Mouse (Mus musculus) forebrain, embryonic 13.5 days (tissue): ENCODE measurements at regions not wholly inside any gene's neighbourhood (a gene's known extent, or its start where the extent isn't known, plus 50 kb on each side); places are given as distances from the start of the nearest gene placed in this dataset.

ENCODE experiments used
- ATAC-seq: fragments of 200-750 bp; cut with Nextera tagmentation; 2 replicates; pipeline ENCODE4 v1.8.0; 2017
- H3K27ac ChIP-seq: fragments of 300-500 bp; sonication (generic); 2 replicates; pipeline ENCODE4 v1.5.1; 2015; ENCODE audit warnings: inconsistent platforms, mild to moderate bottlenecking, moderate library complexity
- H3K27me3 ChIP-seq: fragments of 300-500 bp; sonication (generic); 2 replicates; pipeline ENCODE4 v1.6.1; 2015; ENCODE audit warnings: mild to moderate bottlenecking, inconsistent platforms
- H3K36me3 ChIP-seq: fragments of 300-500 bp; sonication (generic); 2 replicates; pipeline ENCODE4 v1.6.1; 2015; ENCODE audit warnings: mild to moderate bottlenecking, inconsistent platforms; ENCODE audit not compliant: poor library complexity, severe bottlenecking
- H3K4me1 ChIP-seq: fragments of 300-500 bp; sonication (generic); 2 replicates; pipeline ENCODE4 v1.6.1; 2015; ENCODE audit warnings: inconsistent platforms
- H3K4me2 ChIP-seq: fragments of 300-500 bp; sonication (generic); 2 replicates; pipeline ENCODE4 v1.6.1; 2015; ENCODE audit warnings: inconsistent platforms, mild to moderate bottlenecking, moderate library complexity
- H3K4me3 ChIP-seq: fragments of 300-500 bp; sonication (generic); 2 replicates; pipeline ENCODE4 v1.5.1; 2015; ENCODE audit warnings: mild to moderate bottlenecking, inconsistent platforms
- H3K9ac ChIP-seq: fragments of 300-500 bp; sonication (generic); 2 replicates; pipeline ENCODE4 v1.6.1; 2015; ENCODE audit warnings: mild to moderate bottlenecking, inconsistent platforms
- H3K9me3 ChIP-seq: fragments of 300-500 bp; sonication (generic); replicated peaks from 2 replicates; pipeline ENCODE4 v1.6.1; 2016; ENCODE audit warnings: inconsistent platforms
- WGBS: fragments of 180-500 bp; shearing (Covaris S2); methylation state at CpG from one replicate; pipeline ENCODE4 v1.1.7; 2015; 5-methylcytosine and 5-hydroxymethylcytosine counted together

DNA sequence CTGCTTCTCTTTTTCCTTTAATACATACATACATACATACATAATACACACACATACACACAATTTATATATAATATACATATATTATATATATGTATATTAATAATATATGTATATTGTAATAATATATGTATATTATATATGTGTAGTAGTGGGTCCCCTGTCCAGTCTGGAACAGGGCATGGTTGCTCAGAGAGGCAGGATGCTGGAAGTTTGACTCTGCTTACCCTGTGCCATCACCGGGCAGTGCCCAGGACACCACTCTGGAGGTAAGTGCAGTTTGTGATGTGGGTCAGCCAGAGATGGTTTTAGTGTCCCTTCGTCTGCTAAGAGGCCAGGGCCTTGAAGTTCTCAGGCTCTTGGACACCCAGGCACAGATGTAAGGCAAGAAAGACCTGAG, 923.5 kb upstream of the Nrxn1 start:
- Histone ChIP-seq H3K27me3 (no peaks in the 10 kb centered on the region), H3K36me3 (no peaks in the 10 kb centered on the region), H3K27ac (no peak overlapping the region), H3K4me2 (no peak overlapping the region), H3K4me1 (no peaks in the 10 kb centered on the region), H3K9ac (no peak overlapping the region), H3K9me3 (no peaks in the 10 kb centered on the region), H3K4me3 (no peak overlapping the region)
- ATAC-seq, result no peak
- 90% methylated on average over 2 of the region's 2 CpGs for WGBS

DNA sequence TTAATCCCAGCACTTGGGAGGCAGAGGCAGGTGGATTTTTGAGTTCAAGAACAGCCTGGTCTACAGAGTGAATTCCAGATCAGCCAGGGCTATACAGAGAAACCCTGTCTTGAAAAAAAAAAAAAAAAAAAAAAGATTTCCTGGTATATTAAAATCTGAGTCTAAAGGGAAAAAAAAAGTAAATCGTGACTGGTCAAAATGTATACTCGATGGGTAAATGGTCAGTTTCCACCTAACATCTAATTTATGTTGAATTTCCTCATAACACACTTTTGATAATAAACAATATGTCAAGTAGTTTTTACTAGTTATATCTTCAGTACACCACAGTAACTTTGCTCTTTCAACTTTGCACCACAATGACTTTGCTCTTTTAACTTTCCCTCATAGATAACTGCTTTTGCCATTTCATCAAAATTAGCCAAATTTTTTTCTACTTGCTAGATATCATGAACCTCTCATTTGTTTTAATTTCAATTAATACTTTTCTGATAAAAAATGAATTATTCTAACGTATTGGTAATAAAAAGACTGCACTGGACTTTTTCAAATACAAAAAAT, 922.8 kb upstream of the Nrxn1 start:
- Histone ChIP-seq H3K4me3 (no peak overlapping the region), H3K4me1 (no peaks in the 10 kb centered on the region), H3K36me3 (no peaks in the 10 kb centered on the region), H3K4me2 (no peak overlapping the region), H3K27ac (no peak overlapping the region), H3K9me3 (no peaks in the 10 kb centered on the region), H3K27me3 (no peaks in the 10 kb centered on the region), H3K9ac (no peak overlapping the region)
- 82% methylated on average over 3 of the region's 3 CpGs for WGBS
- ATAC-seq, result no peak

DNA sequence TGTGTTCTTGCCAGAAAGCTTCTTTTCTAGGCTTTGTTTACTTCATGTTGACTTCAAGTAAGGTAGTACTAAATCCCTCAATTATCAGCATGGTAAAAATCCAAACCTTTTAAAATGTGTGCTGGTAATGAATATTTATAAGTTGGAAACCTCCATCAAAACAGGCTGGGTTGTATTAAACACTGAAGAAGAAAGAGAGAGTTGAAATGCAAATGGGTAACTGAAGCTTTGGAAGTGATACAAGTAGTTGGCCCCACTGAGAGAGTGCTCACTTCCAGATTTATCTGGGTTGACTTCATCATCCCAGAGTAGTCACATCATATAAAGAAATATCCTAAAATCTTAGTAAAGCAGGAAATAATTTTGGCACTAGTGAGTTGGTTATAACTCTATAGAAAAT, 902.7 kb upstream of the Nrxn1 start:
- ATAC-seq, result peak; percentile 77

DNA sequence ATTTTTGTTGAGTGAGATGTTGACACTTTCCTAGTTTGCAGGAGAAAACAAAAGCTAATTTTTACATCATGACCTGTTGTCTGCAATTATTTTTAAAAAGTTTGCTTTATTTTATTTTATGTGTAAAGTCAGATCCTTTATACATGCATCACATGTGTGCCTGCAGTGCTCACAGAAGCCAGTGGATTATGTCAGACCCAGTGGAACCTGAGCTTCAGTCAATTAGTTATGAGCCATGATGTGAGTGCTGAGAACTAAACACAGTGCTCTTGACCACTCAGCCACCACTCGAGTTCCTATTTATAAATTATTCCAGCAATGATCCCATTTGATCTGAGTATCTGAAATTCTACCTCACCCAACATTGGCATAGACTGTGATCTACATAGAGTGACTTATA, 902.2 kb upstream of the Nrxn1 start:
- H3K4me2 ChIP-seq, result no peak overlapping the region
- H3K4me1 ChIP-seq, result no peaks in the 10 kb centered on the region
- WGBS, result 87% methylated on average over 1 of the region's 1 CpGs
- H3K4me3 ChIP-seq, result no peak overlapping the region
- H3K9me3 ChIP-seq, result no peaks in the 10 kb centered on the region
- no peak overlapping the region for H3K27ac ChIP-seq
- no peak overlapping the region for H3K9ac ChIP-seq
- peak; percentile 55; the same call in 1 of the 2 replicates for ATAC-seq
- H3K36me3 ChIP-seq, result no peaks in the 10 kb centered on the region
- H3K27me3 ChIP-seq, result no peaks in the 10 kb centered on the region

More for the DNA sequence above, 902.7 kb upstream of the Nrxn1 start:
- no peaks in the 10 kb centered on the region for H3K36me3 ChIP-seq
- H3K9me3 ChIP-seq, result no peaks in the 10 kb centered on the region
- H3K4me3 ChIP-seq, result no peak overlapping the region
- H3K9ac ChIP-seq, result no peak overlapping the region
- no peaks in the 10 kb centered on the region for H3K27me3 ChIP-seq
- H3K4me1 ChIP-seq, result no peaks in the 10 kb centered on the region
- H3K27ac ChIP-seq, result no peak overlapping the region
- no peak overlapping the region for H3K4me2 ChIP-seq

DNA sequence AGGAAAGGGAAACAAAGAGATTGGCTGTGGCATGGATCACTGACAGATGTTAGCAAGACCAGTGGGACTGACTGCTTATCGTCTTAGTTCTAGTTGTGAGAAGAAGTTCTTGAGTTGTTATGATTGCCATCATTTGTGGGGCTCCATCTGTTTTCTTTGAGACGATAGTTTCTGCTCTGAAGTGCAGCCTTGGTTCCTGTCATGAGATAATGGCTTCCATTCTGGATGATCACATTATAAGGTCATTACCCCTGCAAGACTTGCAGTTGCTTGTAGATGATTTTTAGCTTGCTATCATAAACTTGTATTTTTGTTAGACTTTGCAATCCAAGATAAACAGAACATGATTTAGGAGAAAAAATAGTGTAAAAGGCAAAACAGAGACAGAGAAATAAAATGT, 881.6 kb upstream of the Nrxn1 start:
- Histone ChIP-seq H3K27me3 (no peaks in the 10 kb centered on the region), H3K27ac (no peak overlapping the region), H3K4me3 (no peak overlapping the region), H3K9ac (no peak overlapping the region), H3K4me2 (no peak overlapping the region), H3K36me3 (no peaks in the 10 kb centered on the region), H3K4me1 (no peaks in the 10 kb centered on the region), H3K9me3 (no peaks in the 10 kb centered on the region)
- ATAC-seq, result no peak
- WGBS, result 92% methylated on average over 2 of the region's 2 CpGs
